Mouse (Mus musculus) yolk sac, embryonic 10.5 days (tissue): ENCODE measurements at regions not wholly inside any gene's neighbourhood (a gene's known extent, or its start where the extent isn't known, plus 50 kb on each side); places are given as distances from the start of the nearest gene placed in this dataset.

Experiments used
- DNase-seq: peaks from one replicate; pipeline ENCODE4 v3.0.0-alpha.2; 2017; ENCODE audit warnings: low spot score

GRCm38 (mm10) chr12:32653096-32653495 lies 166.2 kb upstream of the Nampt start:
- no peak for DNase-seq

GRCm38 (mm10) chr12:32656194-32656593 lies 163.2 kb upstream of the Nampt start:
- DNase-seq: no peak

GRCm38 (mm10) chr12:32661782-32662413 lies 157.4 kb upstream of the Nampt start:
- no peak for DNase-seq

GRCm38 (mm10) chr12:32666040-32666439 lies 153.3 kb upstream of the Nampt start:
- DNase-seq: no peak

- no peak for DNase-seq
Observed at GRCm38 (mm10) chr12:32677908-32678307, 141.4 kb upstream of the Nampt start.

GRCm38 (mm10) chr12:32678756-32679155 lies 140.6 kb upstream of the Nampt start:
- no peak for DNase-seq

- DNase-seq: no peak
Observed at GRCm38 (mm10) chr12:32681910-32682309, 137.4 kb upstream of the Nampt start.

- DNase-seq: no peak
Observed at GRCm38 (mm10) chr12:32683375-32683774, 136.0 kb upstream of the Nampt start.

- no peak for DNase-seq
Observed at GRCm38 (mm10) chr12:32685788-32686385, 133.5 kb upstream of the Nampt start.

- DNase-seq: no peak
Observed at GRCm38 (mm10) chr12:32689361-32689760, 130.0 kb upstream of the Nampt start.

- no peak for DNase-seq
Observed at GRCm38 (mm10) chr12:32690096-32690495, 129.2 kb upstream of the Nampt start.

- no peak for DNase-seq
Observed at GRCm38 (mm10) chr12:32692081-32692819, 127.1 kb upstream of the Nampt start.

- no peak for DNase-seq
Observed at GRCm38 (mm10) chr12:32692962-32693361, 126.4 kb upstream of the Nampt start.

GRCm38 (mm10) chr12:32693678-32694077 lies 125.7 kb upstream of the Nampt start:
- DNase-seq: no peak

GRCm38 (mm10) chr12:32696832-32697231 lies 122.5 kb upstream of the Nampt start:
- DNase-seq: no peak

GRCm38 (mm10) chr12:32709188-32709587 lies 110.2 kb upstream of the Nampt start:
- DNase-seq: no peak

- DNase-seq: no peak
Observed at GRCm38 (mm10) chr12:32717129-32717921, 102.0 kb upstream of the Nampt start.

- DNase-seq: no peak
Observed at GRCm38 (mm10) chr12:32719203-32719602, 100.1 kb upstream of the Nampt start.

- no peak for DNase-seq
Observed at GRCm38 (mm10) chr12:32724451-32725188, 94.7 kb upstream of the Nampt start.

GRCm38 (mm10) chr12:32727539-32727938 lies 91.8 kb upstream of the Nampt start:
- no peak for DNase-seq

- DNase-seq: no peak
Observed at GRCm38 (mm10) chr12:32728425-32728824, 90.9 kb upstream of the Nampt start.

- DNase-seq: no peak
Observed at GRCm38 (mm10) chr12:32735224-32735623, 84.1 kb upstream of the Nampt start.
